Mouse (Mus musculus): ENCODE measurements around the gene Pdpk1.

Gene Pdpk1

GRCm38 (mm10) chr17:24150824-24151223 is at the start of gene Pdpk1:
Pdpk1 (minus strand) TSS chr17:24150924.
- DNase-seq (ENCODE audit: low spot score in 2 of 2), result no peak

- no peak for DNase-seq (ENCODE audit: low spot score in 2 of 2)
Measured at GRCm38 (mm10) chr17:24199741-24200140, 49.0 kb upstream of the Pdpk1 start.

GRCm38 (mm10) chr17:24199252-24199651 is 48.5 kb upstream of the Pdpk1 start:
- no peak for DNase-seq (ENCODE audit: low spot score in 2 of 2)

DNA sequence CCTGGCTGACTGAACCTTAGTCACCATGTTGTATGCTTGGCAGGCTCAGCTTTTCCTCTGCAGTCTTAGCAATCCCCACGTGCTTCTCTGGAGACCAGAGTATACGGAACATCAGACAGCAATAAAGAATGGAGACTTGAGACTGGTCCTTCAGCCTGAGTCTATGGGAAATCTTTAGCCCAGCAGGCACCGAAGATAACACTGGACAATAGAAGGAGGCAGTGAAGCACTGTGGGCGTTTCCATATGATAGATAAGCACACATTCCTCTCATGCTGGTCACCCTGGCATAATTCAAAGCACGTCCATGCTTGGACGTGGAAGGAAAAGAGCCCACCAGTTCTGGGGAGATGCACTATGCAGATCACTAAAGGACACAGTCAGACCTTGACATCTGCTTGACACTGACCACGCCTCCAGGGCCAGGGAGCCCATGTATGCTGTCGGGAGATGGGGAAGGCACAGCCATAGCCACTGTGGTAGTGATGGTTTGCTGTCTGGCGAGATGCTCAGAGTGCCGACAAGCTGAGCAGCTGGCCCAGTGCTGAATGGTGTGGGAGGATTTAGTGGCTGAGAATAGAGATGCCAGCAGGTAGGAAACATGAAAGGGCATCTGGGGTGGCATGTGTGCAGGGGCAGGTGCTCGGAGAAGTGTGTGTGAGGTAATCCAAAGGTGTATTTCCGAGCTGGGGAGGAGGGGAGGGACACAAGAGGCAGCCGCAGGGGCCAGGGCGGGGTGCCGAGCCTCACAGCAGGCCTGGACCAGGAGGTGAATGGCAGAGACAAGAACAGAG is 46.5 kb upstream of the Pdpk1 start:
- DNase-seq (ENCODE audit: low spot score in 2 of 2), result no peak

DNA sequence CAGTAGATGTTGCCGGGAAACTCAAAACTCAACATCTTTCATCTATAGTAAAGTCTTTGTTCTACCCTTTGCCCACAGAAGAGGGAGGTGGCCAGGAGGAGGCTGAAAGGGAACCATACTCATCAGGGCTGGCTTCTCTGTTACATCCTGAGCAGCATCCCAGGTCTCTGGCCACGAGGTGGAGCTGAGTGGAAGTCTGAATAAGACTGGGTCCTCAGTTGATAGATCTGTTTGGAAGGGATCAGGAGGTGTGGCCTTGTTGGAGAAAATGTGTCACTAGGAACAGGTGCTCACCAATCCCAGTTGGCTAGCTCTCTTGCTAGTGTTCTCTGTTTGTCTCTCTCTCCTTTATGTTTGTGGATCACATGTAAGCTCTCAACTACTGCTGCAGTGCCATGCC is 44.6 kb upstream of the Pdpk1 start:
- no peak for DNase-seq (ENCODE audit: low spot score in 2 of 2)

DNA sequence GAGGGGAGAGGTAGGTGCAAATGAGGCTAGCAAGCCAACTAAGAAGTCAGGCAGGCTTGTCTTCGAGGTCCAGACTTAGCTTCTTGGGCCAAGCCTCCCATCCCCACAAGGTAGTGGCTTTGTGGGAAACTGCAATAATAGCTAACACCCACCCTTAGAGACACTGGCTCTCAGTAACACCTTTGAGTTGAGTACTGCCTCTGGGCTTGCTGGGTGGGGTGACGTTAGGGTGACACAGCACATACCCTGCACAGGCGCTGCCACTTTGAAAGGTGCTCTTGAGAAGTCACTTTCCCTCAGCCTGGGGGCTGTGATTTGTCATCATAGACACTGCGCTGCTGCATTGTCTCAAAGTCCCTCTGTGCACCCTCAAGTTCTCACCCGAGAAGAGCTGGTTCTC is 43.0 kb upstream of the Pdpk1 start:
- DNase-seq (ENCODE audit: low spot score in 2 of 2), result no peak

DNA sequence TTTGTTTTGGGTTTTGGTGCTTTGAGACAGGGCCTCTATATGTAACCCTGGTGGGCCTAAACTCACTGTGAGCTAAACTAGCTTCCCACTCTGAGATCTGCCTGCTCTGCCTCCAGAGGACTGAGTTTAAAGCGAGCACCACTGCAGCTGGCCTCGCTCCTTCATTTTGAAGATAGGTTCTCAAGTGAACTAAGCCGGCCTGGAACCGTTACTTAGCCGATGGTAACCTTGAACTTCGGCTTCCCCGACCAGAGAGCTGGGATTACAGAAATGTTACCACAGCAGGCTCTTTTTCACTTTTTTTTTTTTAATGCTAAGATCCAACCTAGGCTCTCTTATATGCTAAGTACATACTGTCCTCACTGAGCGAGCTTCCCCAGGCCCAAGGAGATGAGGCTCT is 42.5 kb upstream of the Pdpk1 start:
- DNase-seq (ENCODE audit: low spot score in 2 of 2), result no peak

- DNase-seq (ENCODE audit: low spot score in 2 of 2), result no peak
Measured at GRCm38 (mm10) chr17:24192848-24193247, 42.1 kb upstream of the Pdpk1 start.

- DNase-seq (ENCODE audit: low spot score in 2 of 2), result no peak
Measured at GRCm38 (mm10) chr17:24191481-24191880, 40.8 kb upstream of the Pdpk1 start.

DNA sequence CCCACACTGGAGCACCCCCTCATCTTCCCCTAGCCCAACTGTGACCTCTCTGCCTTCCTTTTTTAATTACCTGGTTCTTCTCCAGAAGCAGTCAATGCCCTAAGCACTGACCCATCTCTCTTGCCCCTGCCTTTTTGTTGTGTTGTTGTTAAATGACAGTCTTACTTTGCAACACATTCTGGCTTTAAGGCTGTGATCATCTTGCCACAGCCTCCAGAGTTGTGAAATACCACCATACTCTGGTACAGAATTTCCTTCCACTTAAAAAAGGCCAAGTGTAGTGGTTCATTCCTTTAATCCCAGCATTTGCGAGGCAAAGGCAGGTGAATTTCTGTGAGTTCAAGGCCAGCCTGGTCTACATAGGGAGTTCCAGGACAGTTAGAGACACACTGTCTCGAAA is 40.2 kb upstream of the Pdpk1 start:
- no peak for DNase-seq (ENCODE audit: low spot score in 2 of 2)

DNA sequence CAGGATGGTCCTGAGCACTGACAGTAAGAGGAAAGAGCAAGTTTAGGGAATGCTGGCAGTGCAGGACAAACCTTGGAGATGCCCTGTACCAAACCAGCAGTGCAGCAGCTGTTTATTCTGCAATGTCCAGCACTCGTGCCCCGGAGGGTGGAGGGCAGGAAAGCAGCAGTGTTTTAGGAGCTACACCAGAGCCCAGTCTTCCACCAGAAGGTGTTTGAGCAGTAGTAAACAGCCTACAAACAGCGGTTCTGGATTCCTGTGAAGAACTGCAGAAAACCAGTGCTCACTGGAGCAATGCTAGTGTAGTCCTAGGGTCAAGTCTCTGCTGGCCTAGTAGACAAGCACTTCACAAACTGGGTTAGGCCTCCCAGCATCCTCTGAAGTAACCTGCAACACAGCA is 23.5 kb upstream of the Pdpk1 start:
- no peak for DNase-seq (ENCODE audit: low spot score in 2 of 2)

GRCm38 (mm10) chr17:24173423-24173822 is 22.7 kb upstream of the Pdpk1 start:
- no peak for DNase-seq (ENCODE audit: low spot score in 2 of 2)

- DNase-seq (ENCODE audit: low spot score in 2 of 2), result no peak
Measured at GRCm38 (mm10) chr17:24171738-24172137, 21.0 kb upstream of the Pdpk1 start.

GRCm38 (mm10) chr17:24170729-24171128 is 20.0 kb upstream of the Pdpk1 start:
- no peak for DNase-seq (ENCODE audit: low spot score in 2 of 2)

DNA sequence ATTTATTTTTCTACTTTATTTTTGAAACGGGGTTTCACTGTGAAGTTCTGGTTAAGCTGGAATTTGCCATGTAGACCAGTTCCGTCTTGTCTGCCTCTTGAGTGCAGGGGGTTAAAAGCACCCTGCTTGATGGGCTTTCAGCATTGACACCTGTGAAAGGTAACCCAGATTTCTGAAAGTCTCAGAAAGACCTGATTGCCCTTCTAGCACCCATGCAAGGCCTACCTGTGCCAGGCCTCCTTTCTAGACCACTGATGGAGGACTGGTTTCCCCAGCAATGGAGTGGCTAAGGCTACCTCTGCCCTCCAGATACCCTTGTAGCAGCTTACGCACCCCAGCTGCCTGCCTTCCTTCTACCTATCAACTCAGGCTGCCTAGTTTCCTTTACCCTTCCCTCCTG is 19.4 kb upstream of the Pdpk1 start:
- no peak for DNase-seq (ENCODE audit: low spot score in 2 of 2)

- peak; percentile 88 to 93 for DNase-seq (ENCODE audit: low spot score in 2 of 2)
Measured at GRCm38 (mm10) chr17:24169317-24170065, 18.8 kb upstream of the Pdpk1 start, which contains the start of gene Atp6v0c. Atp6v0c (minus strand) TSS chr17:24169702.

GRCm38 (mm10) chr17:24168590-24169277 is 18.0 kb upstream of the Pdpk1 start:
- peak; percentile 40 to 53 for DNase-seq (ENCODE audit: low spot score in 2 of 2)

DNA sequence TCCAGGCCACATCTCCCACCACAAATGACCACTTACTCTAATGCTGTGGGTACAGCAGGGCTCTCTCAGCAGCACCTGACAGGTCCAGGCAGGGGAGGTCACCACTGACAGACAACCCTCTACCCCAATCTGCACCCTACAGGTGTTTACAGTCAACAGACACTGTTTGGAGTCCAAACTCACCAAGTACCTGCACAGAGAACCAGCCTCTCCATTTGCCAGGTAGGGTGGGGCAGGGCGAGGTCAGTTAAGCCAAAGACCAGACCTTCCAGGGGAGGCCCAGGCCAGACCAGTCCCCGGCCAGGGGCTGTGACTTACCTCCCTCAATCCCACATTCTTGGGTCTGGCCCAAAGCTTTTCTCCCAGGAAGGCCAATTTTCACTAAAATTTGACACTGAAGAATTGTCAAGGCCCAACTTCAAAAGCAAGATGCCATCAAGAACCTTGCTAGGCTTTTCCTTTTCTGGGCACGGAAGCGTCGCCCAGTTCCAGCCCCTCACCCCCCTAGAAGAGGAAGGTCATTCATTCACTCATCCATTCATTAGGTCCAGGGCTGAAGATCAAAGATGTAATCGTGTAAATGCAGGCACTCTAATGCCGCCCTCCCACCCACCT is 17.3 kb upstream of the Pdpk1 start:
- no peak for DNase-seq (ENCODE audit: low spot score in 2 of 2)

- DNase-seq (ENCODE audit: low spot score in 2 of 2), result no peak
Measured at GRCm38 (mm10) chr17:24167120-24167519, 16.4 kb upstream of the Pdpk1 start.

DNA sequence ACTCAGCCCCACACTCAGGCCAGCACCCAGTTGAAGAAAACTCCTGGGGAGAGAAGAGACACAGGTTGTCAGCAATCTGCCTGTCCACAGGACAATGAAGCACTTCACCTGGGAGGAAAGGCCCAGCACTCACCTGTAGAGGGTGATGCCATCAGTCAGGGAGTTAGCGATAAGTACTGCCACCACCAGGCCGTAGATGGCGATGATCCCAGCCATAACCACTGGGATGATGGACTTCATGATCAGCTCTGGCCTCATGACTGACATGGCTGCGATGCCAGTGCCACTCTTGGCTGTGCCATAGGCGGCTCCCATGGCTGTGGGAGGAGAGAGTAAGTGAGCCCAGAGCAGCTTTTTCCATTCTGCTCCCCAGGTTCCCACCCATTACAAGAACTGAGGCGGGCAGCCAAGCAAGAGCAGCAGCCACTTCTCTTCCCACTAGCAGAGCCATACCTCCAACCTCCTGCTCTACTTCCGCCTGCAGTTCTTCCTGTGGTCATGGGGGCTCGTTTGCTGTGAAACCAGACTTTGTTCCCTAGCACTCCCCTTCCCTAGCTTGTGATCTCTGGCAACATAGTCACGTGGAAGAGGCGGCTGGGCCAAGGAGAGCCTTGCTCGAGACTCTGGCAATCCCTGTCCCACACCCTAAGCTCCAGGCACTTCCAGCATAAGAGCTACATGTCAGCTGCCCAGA is 14.0 kb upstream of the Pdpk1 start:
- no peak for DNase-seq (ENCODE audit: low spot score in 2 of 2)

DNA sequence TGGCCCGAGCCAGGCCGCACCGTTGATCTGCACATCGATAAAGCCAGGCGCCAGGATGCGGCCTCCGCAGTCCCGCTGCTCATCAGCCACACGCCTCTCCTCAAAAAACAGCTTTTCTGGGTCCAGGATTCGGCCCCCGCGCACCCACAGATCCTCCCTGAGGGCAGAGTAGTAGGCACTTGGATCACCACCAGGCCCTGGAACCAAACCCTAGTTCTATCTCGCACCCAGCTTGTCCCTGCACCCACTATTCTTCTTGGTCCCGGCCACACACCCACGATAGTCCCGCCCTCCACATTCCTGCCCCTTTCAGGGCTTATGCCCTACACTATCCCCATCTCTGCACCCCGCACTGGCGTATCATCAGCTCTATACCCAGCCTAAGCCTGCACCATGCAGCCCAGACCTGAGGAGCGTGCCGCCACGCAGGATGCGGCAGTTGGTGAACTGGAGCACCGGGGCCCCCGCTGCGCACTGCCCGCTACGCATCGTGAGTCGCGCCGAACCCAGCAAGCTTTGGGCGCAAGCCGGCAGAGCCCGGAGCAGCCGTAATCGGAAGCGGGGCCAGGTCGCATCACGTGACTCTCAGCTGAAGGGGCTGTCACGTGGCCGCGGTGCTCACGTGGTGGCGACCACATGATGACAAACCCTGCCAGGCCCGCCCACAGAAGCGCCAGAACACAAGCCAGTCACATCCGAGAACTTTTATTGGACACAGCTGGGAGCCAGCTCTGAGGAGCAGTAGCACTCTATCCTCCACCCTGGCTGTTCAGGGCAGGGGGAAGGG is 12.6 kb upstream of the Pdpk1 start, which contains the start of gene Amdhd2:
Gene Amdhd2, minus strand, starts transcription at position 591 of the 787 bp plus-strand sequence.
- peak; percentile 89 to 92 for DNase-seq (ENCODE audit: low spot score in 2 of 2)
